Mouse (Mus musculus) embryonic fibroblast, embryonic 13.5 days (primary cell): ENCODE measurements around the gene Ndufab1. TPM values are rescaled to one million over a fixed set of nuclear protein-coding genes. Genes with fewer than 3 reads are reported as not detected.

ENCODE experiments used
- H3K27ac ChIP-seq: 2 replicates; pipeline ENCODE4 v1.5.1; 2012; ENCODE audit warnings: low read length, control low read depth, inconsistent platforms; ENCODE audit not compliant: insufficient read depth
- H3K4me1 ChIP-seq: 2 replicates; pipeline ENCODE4 v1.6.1; 2011; ENCODE audit warnings: low read length; ENCODE audit not compliant: control insufficient read depth, insufficient read depth
- H3K4me3 ChIP-seq: 2 replicates; pipeline ENCODE4 v1.5.1; 2011; ENCODE audit warnings: mild to moderate bottlenecking, control low read depth, low read length; ENCODE audit not compliant: insufficient read depth
- CTCF ChIP-seq: IDR thresholded peaks from 2 replicates; pipeline ENCODE4 v1.5.1; 2011; ENCODE audit warnings: mild to moderate bottlenecking, control low read depth, low read length, moderate library complexity, borderline replicate concordance; ENCODE audit not compliant: insufficient read depth
- POLR2A ChIP-seq: IDR thresholded peaks from 2 replicates; pipeline ENCODE4 v1.6.1; 2011; ENCODE audit warnings: low read depth, mild to moderate bottlenecking, control low read depth, low read length, moderate library complexity
- polyA plus RNA-seq: library from polyadenylated mRNA; stranded (reverse); fragments of >200 nt; gene quantifications from 2 replicates; pipeline ENCODE4 v1.2.4, GENCODE M21; 2011; ENCODE audit warnings: low read depth; ENCODE audit not compliant: missing spikeins, insufficient read length

The Ndufab1 gene
- polyA plus RNA-seq, 1 experiment: 149 TPM

DNA sequence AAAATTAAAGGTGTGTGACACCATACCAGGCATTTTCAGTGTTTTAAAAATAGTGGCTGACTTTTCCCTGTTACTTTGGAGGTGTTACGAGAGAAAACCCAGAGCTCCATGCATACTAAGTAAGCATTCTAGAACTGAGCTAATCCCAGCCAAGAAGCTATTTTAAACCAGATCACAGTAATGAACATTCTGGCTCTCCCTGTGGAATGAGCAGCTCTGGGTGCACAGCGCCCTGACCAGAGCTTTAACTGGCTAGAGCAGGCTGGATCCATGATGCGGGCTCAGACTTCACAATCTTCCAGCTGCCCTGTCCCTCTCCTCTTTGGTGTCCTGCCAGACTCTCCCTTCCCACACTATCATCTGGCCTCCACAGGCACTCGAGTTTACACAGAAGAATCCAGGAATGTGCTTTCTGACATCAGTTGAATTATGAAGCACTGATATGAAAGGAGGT, 56.5 kb downstream of the Ndufab1 start:
- no peak for TF ChIP-seq CTCF
- TF ChIP-seq POLR2A: no peak
- Histone ChIP-seq H3K4me3 (no peak overlapping the region), H3K4me1 (no peaks in the 10 kb centered on the region), H3K27ac (no peak overlapping the region)

DNA sequence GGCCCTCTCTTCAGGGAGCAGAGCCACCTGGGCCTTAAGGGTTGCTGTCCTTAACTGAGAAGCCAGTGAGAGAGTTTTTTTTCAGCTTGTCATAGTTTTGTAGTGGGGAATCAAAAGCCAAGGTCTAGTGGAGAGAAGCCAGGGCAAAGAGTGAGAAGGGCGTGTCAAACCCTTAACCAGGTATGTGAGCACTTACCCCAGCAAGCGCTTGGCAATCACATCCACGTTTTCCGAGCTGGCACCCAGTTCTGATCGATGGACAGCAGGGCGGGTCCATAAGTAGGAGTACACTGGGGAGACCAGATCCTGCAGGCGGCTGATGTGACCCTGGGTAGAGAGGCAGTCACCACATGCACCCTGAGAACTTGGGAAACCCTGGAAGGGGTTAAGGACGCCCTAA, 57.6 kb downstream of the Ndufab1 start:
- Histone ChIP-seq H3K27ac (no peak overlapping the region), H3K4me3 (no peak overlapping the region), H3K4me1 (no peaks in the 10 kb centered on the region)
- TF ChIP-seq POLR2A (no peak), CTCF (no peak)

Other genes with a start within 250 kb of the Ndufab1 start
- not detected in 2 replicates for gene Scnn1b, start 236.8 kb downstream of the Ndufab1 start, polyA plus RNA-seq
- gene Cog7, start 120.2 kb downstream of the Ndufab1 start, polyA plus RNA-seq: 14.0 and 16.3 TPM in 2 replicates
- 48.8 and 60.1 TPM in 2 replicates for gene Gga2, start 80.7 kb downstream of the Ndufab1 start, polyA plus RNA-seq
- 47.0 and 50.0 TPM in 2 replicates for gene Ubfd1, start 34.7 kb downstream of the Ndufab1 start, polyA plus RNA-seq
- 4.0 and 4.2 TPM in 2 replicates for gene Ears2, start 34.6 kb downstream of the Ndufab1 start, polyA plus RNA-seq
- gene Palb2, start 31.1 kb upstream of the Ndufab1 start, polyA plus RNA-seq: 4.0 and 4.8 TPM in 2 replicates
- gene Dctn5, start 31.2 kb upstream of the Ndufab1 start, polyA plus RNA-seq: 80.2 and 83.0 TPM in 2 replicates
- 36.6 and 44.3 TPM in 2 replicates for gene Plk1, start 57.6 kb upstream of the Ndufab1 start, polyA plus RNA-seq
- gene Ern2, start 84.3 kb upstream of the Ndufab1 start, polyA plus RNA-seq: not detected in 2 replicates
- not detected in 2 replicates for gene Chp2, start 117.6 kb upstream of the Ndufab1 start, polyA plus RNA-seq
- gene Prkcb, start 186.9 kb upstream of the Ndufab1 start, polyA plus RNA-seq: 1.0 TPM in 1 of 2 replicates, not detected in the other